Mouse (Mus musculus) lung, postnatal 0 days (tissue): Measurements from ENCODE around the gene Gm48551.

ENCODE experiments used
- CTCF ChIP-seq: IDR thresholded peaks from 2 replicates; pipeline ENCODE4 v1.5.1; 2016; ENCODE audit warnings: antibody characterized with exemption, mild to moderate bottlenecking
- EP300 ChIP-seq: IDR thresholded peaks from 2 replicates; pipeline ENCODE4 v1.6.1; 2016; ENCODE audit warnings: antibody characterized with exemption, mild to moderate bottlenecking, control low read depth

DNA sequence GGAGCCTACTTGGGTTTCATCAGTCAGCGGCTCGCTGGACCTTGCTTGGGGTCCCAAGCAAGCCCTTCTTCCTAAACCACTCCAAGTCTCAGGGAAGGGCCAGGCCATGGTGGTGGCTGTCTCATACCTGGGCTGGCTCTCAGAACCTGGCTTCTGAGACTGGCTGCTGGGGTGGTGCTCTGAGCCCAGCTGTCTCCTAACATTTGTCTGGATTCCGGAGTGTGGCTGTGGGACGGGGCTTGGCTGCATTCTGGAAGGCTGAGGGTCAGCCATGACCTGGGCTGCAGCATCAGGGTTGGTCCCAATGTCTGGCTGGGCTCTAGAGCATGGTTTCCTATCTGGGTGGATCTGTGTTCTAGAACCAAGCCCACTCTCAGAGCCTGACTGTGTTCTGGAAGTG, 47.7 kb upstream of the Gm48551 start:
- TF ChIP-seq CTCF (no peak), EP300 (no peak)
